In the genomic region with DNA sequence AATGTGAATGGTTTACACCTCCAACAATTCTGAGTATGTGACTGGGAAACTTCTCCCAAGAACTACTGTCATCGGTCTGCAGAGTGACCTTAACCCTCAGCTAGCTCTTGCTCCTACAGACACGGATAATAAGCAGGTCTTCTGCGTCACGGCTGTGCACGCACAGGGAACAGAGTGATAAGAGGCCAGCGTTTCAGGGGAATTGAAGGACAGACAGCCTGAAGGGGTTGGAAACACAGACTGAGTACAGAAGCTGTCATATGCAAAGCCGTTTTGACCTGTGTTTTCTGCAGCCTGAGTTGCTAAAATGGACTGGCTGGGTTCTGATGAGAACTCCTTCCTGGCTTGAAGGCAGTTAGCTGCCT, we compare ENCODE assay signal across 15 mouse cellular contexts.
DNase-seq lines count a peak whose midpoint lies in the region; ATAC-seq and TF ChIP-seq lines count a peak whose summit lies in the region.
"Had no signal": no experiment of that assay in that cellular context is flagged by ENCODE, and none has a peak within 500 bp of the region (broad histone marks: within the 10 kb centered on the region; RNA-seq: fewer than 3 reads in every experiment).

No protein-coding gene starts in this region.

- H3K4me3 ChIP-seq in heart, embryonic 12.5 days, result no peak overlapping the region
- H3K4me3 ChIP-seq in lung, postnatal 0 days (ENCODE audit: low read depth, low read length), result no peak overlapping the region
- H3K4me3 ChIP-seq in lung, adult 2 months (replicated peaks; ENCODE audit: extremely low read depth, low read depth, low read length), result no peak overlapping the region

- 11% methylated on average over 7 of the region's 7 CpGs for WGBS in heart, embryonic 12.5 days
- WGBS in lung, postnatal 0 days, result 46% methylated on average over 7 of the region's 7 CpGs
- WGBS in lung, adult 2 months, result 46% methylated on average over 7 of the region's 7 CpGs

- TF ChIP-seq CTCF in lung, postnatal 0 days (IDR thresholded peaks at IDR 0.05), result no peak
- no peak for TF ChIP-seq CTCF in lung, adult 2 months (IDR thresholded peaks at IDR 0.05; ENCODE audit: insufficient read depth, low read length)

- no peaks in the 10 kb centered on the region for H3K36me3 ChIP-seq in heart, embryonic 12.5 days
- H3K36me3 ChIP-seq in lung, postnatal 0 days (ENCODE audit: insufficient read depth, low read length), result no peaks in the 10 kb centered on the region

- ATAC-seq in heart, embryonic 12.5 days (ENCODE audit: insufficient number of reproducible peaks, low FRiP score), result no peak
- peak; percentile 23 for ATAC-seq in lung, postnatal 0 days
- ATAC-seq in megakaryocyte-erythroid progenitor cell, adult 5-6 weeks (replicated peaks; ENCODE audit: low FRiP score, low TSS enrichment, poor library complexity, severe bottlenecking), result peak; percentile 66
- ATAC-seq: forebrain, postnatal 0 days had no signal

- peaks cover 24% of the 10 kb centered on the region for H3K4me1 ChIP-seq in heart, embryonic 12.5 days (replicated peaks)
- peaks cover 9% of the 10 kb centered on the region; the same call in 1 of the 2 replicates for H3K4me1 ChIP-seq in lung, postnatal 0 days (ENCODE audit: insufficient read depth, low read depth, low read length)
- peaks cover 21% of the 10 kb centered on the region for H3K4me1 ChIP-seq in lung, adult 2 months (ENCODE audit: control insufficient read depth, insufficient read depth, low read length)

- no peak overlapping the region for H3K9ac ChIP-seq in heart, embryonic 12.5 days
- no peak overlapping the region for H3K9ac ChIP-seq in lung, postnatal 0 days (replicated peaks; ENCODE audit: low read depth)
- H3K9ac ChIP-seq: forebrain, postnatal 0 days had no signal

- H3K4me2 ChIP-seq in heart, embryonic 12.5 days, result peak overlapping the region; percentile 28
- H3K4me2 ChIP-seq in lung, postnatal 0 days (replicated peaks; ENCODE audit: low read depth, low read length), result no peak overlapping the region
- H3K4me2 ChIP-seq: liver, embryonic 11.5 days had no signal

- H3K27me3 ChIP-seq in heart, embryonic 12.5 days (replicated peaks), result no peaks in the 10 kb centered on the region
- no peaks in the 10 kb centered on the region for H3K27me3 ChIP-seq in lung, postnatal 0 days (replicated peaks; ENCODE audit: insufficient read depth, low read length)

- intact Hi-C loops in heart, postnatal 25 days (cut with DNase I), result no loop called here

- H3K9me3 ChIP-seq in heart, embryonic 12.5 days (replicated peaks), result peaks cover 3% of the 10 kb centered on the region; the same call in 1 of the 2 replicates
- H3K9me3 ChIP-seq in lung, postnatal 0 days (ENCODE audit: low read length), result no peaks in the 10 kb centered on the region

- peak overlapping the region; percentile 74 for H3K27ac ChIP-seq in heart, embryonic 12.5 days (ENCODE audit: poor library complexity, severe bottlenecking)
- H3K27ac ChIP-seq in lung, postnatal 0 days (ENCODE audit: low read length), result peak overlapping the region; percentile 43; the same call in 1 of the 2 replicates
- H3K27ac ChIP-seq: macrophage had no signal

- DNase-seq in heart, postnatal 25 days (ENCODE audit: low spot score), result no peak
- no peak for DNase-seq in lung, postnatal 0 days (ENCODE audit: low spot score)
- DNase-seq in lung, adult 2 months, result no peak
- DNase-seq in adrenal gland, postnatal 36 days, result peak; percentile 20 to 28
- DNase-seq in spleen, adult 12 weeks (ENCODE audit: low spot score), result no peak
- DNase-seq in cerebellum, adult 11 months, result no peak
- DNase-seq: cerebellum, adult 11-12 months; cerebellum, postnatal 36 days; gastrocnemius, postnatal 14 days; right cerebral cortex, postnatal 14 days had no signal

- TF ChIP-seq POLR2A in lung, adult 2 months (IDR thresholded peaks at IDR 0.05; ENCODE audit: borderline replicate concordance, extremely low read depth, low read depth, low read length), result no peak

- no peak for TF ChIP-seq EP300 in lung, postnatal 0 days (IDR thresholded peaks at IDR 0.05)

Comparison
In these comparisons a context has a peak if more than half of its experiments do, and no peak if none do; other contexts are left out.
1. DNase-seq: peak in adrenal gland, postnatal 36 days (2 of 2); none in heart, postnatal 25 days (single experiment), lung, postnatal 0 days (single experiment), lung, adult 2 months (single experiment), spleen, adult 12 weeks (single experiment) and cerebellum, adult 11 months (single experiment).